Mouse (Mus musculus) left cerebral cortex, postnatal 10 days (tissue): Measurements from ENCODE around the gene 1700001C02Rik. TPM values are rescaled to one million over a fixed set of nuclear protein-coding genes. Genes with fewer than 3 reads are reported as not detected.

Experiments used
- total RNA-seq, 2 experiments: library from RNA; stranded (reverse); gene quantifications; 2 replicates each; pipeline ENCODE4 v1.2.3; 2021

Gene 1700001C02Rik
- total RNA-seq, 2 experiments from 2014 or later: not detected

Other genes with a start within 250 kb of the 1700001C02Rik start
- 10 to 100 TPM; 56.8 to 58.3 TPM for gene Selenoi, start 233.5 kb upstream of the 1700001C02Rik start, total RNA-seq
- 10 to 100 TPM; 17.4 to 20.1 TPM for gene Drc1, start 184.7 kb upstream of the 1700001C02Rik start, total RNA-seq
- 10 to 100 TPM; 11.5 to 12.4 TPM for gene Otof, start 4.1 kb upstream of the 1700001C02Rik start, total RNA-seq
- gene Cib4, start 79.8 kb downstream of the 1700001C02Rik start, total RNA-seq: not detected
- 10 to 100 TPM; 14.0 to 14.4 TPM for gene Kcnk3, start 122.1 kb downstream of the 1700001C02Rik start, total RNA-seq
- 10 to 100 TPM; 27.3 to 29.3 TPM for gene Slc35f6, start 181.9 kb downstream of the 1700001C02Rik start, total RNA-seq
- 1 to 10 TPM; 6.1 to 7.6 TPM for gene Cenpa, start 200.7 kb downstream of the 1700001C02Rik start, total RNA-seq
- gene Dpysl5, start 245.5 kb downstream of the 1700001C02Rik start, total RNA-seq: 100 to 1,000 TPM; 354 to 401 TPM